Mouse (Mus musculus) myocyte (in vitro differentiated cells): Measurements from ENCODE around the gene Tuba3a. TPM values are rescaled to one million over a fixed set of nuclear protein-coding genes. Genes with fewer than 3 reads are reported as not detected.

Source experiments
- H3K27me3 ChIP-seq: one replicate; pipeline ENCODE4 v1.6.1; 2011; ENCODE audit not compliant: control insufficient read depth, insufficient read depth, insufficient read length
- H3K36me3 ChIP-seq: one replicate; pipeline ENCODE4 v1.6.1; 2011; ENCODE audit not compliant: control insufficient read depth, insufficient read depth
- H3K4me2 ChIP-seq: one replicate; pipeline ENCODE4 v1.6.1; 2011; ENCODE audit warnings: low read depth, control low read depth
- H3K4me3 ChIP-seq: one replicate; pipeline ENCODE4 v1.5.1; 2011; ENCODE audit warnings: mild to moderate bottlenecking, control low read depth, moderate library complexity
- H3K79me2 ChIP-seq: one replicate; pipeline ENCODE4 v1.6.1; 2011; ENCODE audit not compliant: control insufficient read depth, insufficient read depth
- H3ac ChIP-seq: one replicate; pipeline ENCODE4 v1.6.1; 2011; ENCODE audit not compliant: control insufficient read depth, insufficient read length
- CEBPB ChIP-seq: IDR thresholded peaks from 2 replicates; pipeline ENCODE4 v1.6.1; 2011; ENCODE audit warnings: mild to moderate bottlenecking, moderate library complexity; ENCODE audit not compliant: poor library complexity, insufficient read depth, severe bottlenecking
- E2F4 ChIP-seq: IDR thresholded peaks from one replicate; pipeline ENCODE4 v1.6.1; 2011; ENCODE audit warnings: mild to moderate bottlenecking, control low read depth, moderate library complexity; ENCODE audit not compliant: insufficient read depth
- MAX ChIP-seq: IDR thresholded peaks from one replicate; pipeline ENCODE4 v1.6.1; 2011; ENCODE audit warnings: low read depth, mild to moderate bottlenecking, control low read depth
- MYOD1 ChIP-seq, 3 experiments: IDR thresholded peaks; one replicate each; pipeline ENCODE4 v1.6.1; 2011; ENCODE audit warnings: control low read depth in 2 of 3, low read depth in 2 of 3, mild to moderate bottlenecking in 2 of 3, moderate library complexity in 1 of 3; ENCODE audit not compliant: insufficient read length in 2 of 3, control insufficient read depth in 1 of 3
- MYOG ChIP-seq, 3 experiments: IDR thresholded peaks; one replicate each; pipeline ENCODE4 v1.6.1; 2011; ENCODE audit warnings: control low read depth in 2 of 3, low read depth in 2 of 3, mild to moderate bottlenecking in 2 of 3; ENCODE audit not compliant: insufficient read length in 2 of 3, control insufficient read depth in 1 of 3, insufficient read depth in 1 of 3
- POLR2A ChIP-seq: IDR thresholded peaks from one replicate; pipeline ENCODE4 v1.6.1; 2011; ENCODE audit warnings: low read depth, mild to moderate bottlenecking, control low read depth, moderate library complexity; ENCODE audit not compliant: insufficient read length
- POLR2AphosphoS2 ChIP-seq: IDR thresholded peaks from one replicate; pipeline ENCODE4 v1.6.1; 2011; ENCODE audit warnings: low read depth, control low read depth; ENCODE audit not compliant: insufficient read length
- REST ChIP-seq: IDR thresholded peaks from one replicate; pipeline ENCODE4 v1.6.1; 2011; ENCODE audit warnings: mild to moderate bottlenecking, control low read depth, moderate library complexity; ENCODE audit not compliant: insufficient read depth, insufficient read length
- SRF ChIP-seq: IDR thresholded peaks from one replicate; pipeline ENCODE4 v1.6.1; 2011; ENCODE audit warnings: low read depth; ENCODE audit not compliant: control insufficient read depth, insufficient read length
- TCF12 ChIP-seq: IDR thresholded peaks from one replicate; pipeline ENCODE4 v1.6.1; 2011; ENCODE audit warnings: mild to moderate bottlenecking, control low read depth; ENCODE audit not compliant: poor library complexity, insufficient read depth, severe bottlenecking
- TCF3 ChIP-seq: IDR thresholded peaks from one replicate; pipeline ENCODE4 v1.6.1; 2011; ENCODE audit warnings: low read depth, control low read depth; ENCODE audit not compliant: insufficient read length
- USF1 ChIP-seq: IDR thresholded peaks from one replicate; pipeline ENCODE4 v1.6.1; 2011; ENCODE audit warnings: low read depth, mild to moderate bottlenecking, control low read depth, moderate library complexity
- polyA plus RNA-seq: library from polyadenylated mRNA; unstranded; fragments of >200 nt; fragmentation: generic; extraction: Trizol; gene quantifications from one replicate; pipeline ENCODE4 v1.2.1, GENCODE M21; 2012; ENCODE audit warnings: missing spikeins

Gene Tuba3a
- polyA plus RNA-seq, 1 experiment, result not detected

- H3K36me3 ChIP-seq, result peaks cover under 1% of the 10 kb centered on the region
- no peak overlapping the region for H3ac ChIP-seq
- H3K4me3 ChIP-seq, result no peak overlapping the region
- TF ChIP-seq USF1, result no peak
- no peak for TF ChIP-seq CEBPB
- TF ChIP-seq REST, result no peak
- H3K4me2 ChIP-seq, result no peak overlapping the region
- no peaks in the 10 kb centered on the region for H3K27me3 ChIP-seq
- H3K79me2 ChIP-seq, result peaks cover 11% of the 10 kb centered on the region
Observed at GRCm38 (mm10) chr6:125317077-125317476, 31.2 kb upstream of the Tuba3a start.

DNA sequence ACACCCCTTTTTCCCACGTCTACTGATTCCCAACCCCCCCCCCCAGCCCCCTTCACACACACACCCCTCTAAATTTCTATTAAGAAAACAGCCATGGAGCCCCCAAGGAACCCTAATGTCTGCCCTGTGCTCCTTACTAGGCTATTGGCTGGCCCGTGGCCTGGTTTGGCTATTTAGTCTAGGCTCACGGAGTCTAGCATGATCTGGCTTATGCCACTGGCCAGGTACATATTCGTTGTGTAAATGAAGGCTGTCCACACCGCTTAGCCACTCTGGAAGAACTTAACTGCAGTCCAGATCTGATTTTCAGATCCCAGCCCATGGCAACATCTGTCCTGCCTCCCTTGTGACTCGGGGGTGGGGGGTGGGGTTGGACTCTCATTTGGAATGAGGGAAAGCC lies 28.9 kb upstream of the Tuba3a start:
- H3K4me3 ChIP-seq, result peak overlapping the region; percentile 79
- no peak for TF ChIP-seq POLR2AphosphoS2
- TF ChIP-seq SRF, result no peak
- no peak for TF ChIP-seq MAX
- no peak for TF ChIP-seq POLR2A
- no peak for TF ChIP-seq CEBPB
- TF ChIP-seq USF1, result no peak
- no peak for TF ChIP-seq MYOD1 (IDR thresholded peaks at IDR 0.05; ENCODE audit: control insufficient read depth in 1 of 3, insufficient read length in 2 of 3, low read depth in 2 of 3)
- no peak for TF ChIP-seq TCF12
- no peak for TF ChIP-seq E2F4
- no peak for TF ChIP-seq TCF3
- TF ChIP-seq MYOG (IDR thresholded peaks at IDR 0.05; ENCODE audit: control insufficient read depth in 1 of 3, insufficient read depth in 1 of 3, insufficient read length in 2 of 3, low read depth in 2 of 3), result no peak
- TF ChIP-seq REST, result no peak
- H3ac ChIP-seq, result no peak overlapping the region
- H3K4me2 ChIP-seq, result peak overlapping the region; percentile 80
- H3K27me3 ChIP-seq, result no peaks in the 10 kb centered on the region
- peaks cover 15% of the 10 kb centered on the region for H3K36me3 ChIP-seq
- H3K79me2 ChIP-seq, result peaks cover 11% of the 10 kb centered on the region

DNA sequence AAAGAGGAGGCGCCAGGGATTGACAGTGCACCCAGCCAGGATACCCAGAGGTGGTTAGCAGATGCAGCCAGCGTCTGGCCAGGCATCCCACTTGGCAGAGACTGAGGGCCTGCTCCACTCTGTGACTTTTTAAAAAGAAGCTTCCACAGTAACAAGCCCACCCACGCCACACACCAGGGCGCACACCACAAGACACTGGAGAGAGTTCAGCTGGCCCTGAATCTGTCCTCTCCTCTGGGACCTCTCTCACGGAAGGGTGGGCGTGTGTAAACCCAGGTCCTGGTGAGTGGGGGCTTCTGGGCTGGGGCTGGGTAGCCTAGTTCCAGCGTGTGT lies 28.4 kb upstream of the Tuba3a start:
- Histone ChIP-seq H3K4me3 (peak overlapping the region; percentile 79), H3K4me2 (peak overlapping the region; percentile 80), H3K36me3 (peaks cover 15% of the 10 kb centered on the region), H3K79me2 (peaks cover 11% of the 10 kb centered on the region), H3K27me3 (no peaks in the 10 kb centered on the region), H3ac (peak overlapping the region; percentile 73)
- TF ChIP-seq TCF3 (no peak), POLR2AphosphoS2 (no peak), POLR2A (no peak), MYOD1 (IDR thresholded peaks at IDR 0.05; ENCODE audit: control insufficient read depth in 1 of 3, insufficient read length in 2 of 3, low read depth in 2 of 3) (peak in 1 of 3 experiments; percentile 30), E2F4 (no peak)

DNA sequence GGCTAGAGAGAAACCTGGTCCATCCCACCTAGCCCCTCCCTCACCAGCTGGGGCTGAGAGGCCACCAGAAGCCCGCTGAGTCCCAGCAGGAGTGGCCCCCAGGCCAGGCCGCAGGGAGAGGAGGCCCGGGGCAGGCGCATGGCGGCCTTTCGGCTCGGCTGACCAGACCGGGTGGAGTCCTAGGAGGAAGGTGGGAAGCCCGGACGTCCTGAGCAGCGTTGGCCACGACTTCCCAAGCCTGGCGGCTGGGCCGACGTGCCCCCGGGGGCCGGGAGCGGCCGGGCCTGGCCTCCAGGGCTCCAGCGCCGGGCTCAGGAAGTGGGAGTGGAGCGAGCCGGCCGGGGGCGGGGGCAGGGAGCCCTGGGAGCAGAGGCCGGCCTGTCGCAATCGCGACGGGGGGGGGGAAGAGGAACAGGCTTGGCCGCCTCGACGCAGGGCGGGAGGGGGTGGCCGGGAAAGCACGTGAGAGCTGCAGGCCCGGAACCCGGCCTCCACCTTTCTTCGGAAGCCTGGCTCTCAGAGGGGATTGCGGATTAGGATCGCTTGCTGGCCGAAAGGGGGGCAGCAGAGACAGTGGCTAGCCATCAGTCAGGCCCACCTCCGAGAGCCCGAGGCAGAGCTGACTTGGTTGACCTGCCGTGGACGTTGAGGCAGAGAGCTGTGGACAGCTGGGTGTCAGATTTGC lies 27.8 kb upstream of the Tuba3a start, which contains the start of gene Ltbr:
Ltbr (minus strand) TSS at position 340 of the 685 bp plus-strand sequence.
- Histone ChIP-seq H3K4me2 (peak within 1 kb of the TSS; percentile 80), H3K27me3 (no peaks in the 10 kb centered on the region), H3K4me3 (peak within 1 kb of the TSS; percentile 79), H3K79me2 (peaks cover 11% of the 10 kb centered on the region), H3ac (peak within 1 kb of the TSS; percentile 73), H3K36me3 (peaks cover 15% of the 10 kb centered on the region)
- TF ChIP-seq REST (no peak), TCF12 (no peak), USF1 (no peak), MAX (no peak), CEBPB (peak; percentile 67; the same call in 1 of the 2 replicates), POLR2A (peak; percentile 51), MYOD1 (IDR thresholded peaks at IDR 0.05; ENCODE audit: control insufficient read depth in 1 of 3, insufficient read length in 2 of 3, low read depth in 2 of 3) (peak in 1 of 3 experiments; percentile 15), MYOG (IDR thresholded peaks at IDR 0.05; ENCODE audit: control insufficient read depth in 1 of 3, insufficient read depth in 1 of 3, insufficient read length in 2 of 3, low read depth in 2 of 3) (peak in 1 of 3 experiments; percentile 50), E2F4 (no peak), POLR2AphosphoS2 (peak; percentile 53), SRF (no peak), TCF3 (no peak)

DNA sequence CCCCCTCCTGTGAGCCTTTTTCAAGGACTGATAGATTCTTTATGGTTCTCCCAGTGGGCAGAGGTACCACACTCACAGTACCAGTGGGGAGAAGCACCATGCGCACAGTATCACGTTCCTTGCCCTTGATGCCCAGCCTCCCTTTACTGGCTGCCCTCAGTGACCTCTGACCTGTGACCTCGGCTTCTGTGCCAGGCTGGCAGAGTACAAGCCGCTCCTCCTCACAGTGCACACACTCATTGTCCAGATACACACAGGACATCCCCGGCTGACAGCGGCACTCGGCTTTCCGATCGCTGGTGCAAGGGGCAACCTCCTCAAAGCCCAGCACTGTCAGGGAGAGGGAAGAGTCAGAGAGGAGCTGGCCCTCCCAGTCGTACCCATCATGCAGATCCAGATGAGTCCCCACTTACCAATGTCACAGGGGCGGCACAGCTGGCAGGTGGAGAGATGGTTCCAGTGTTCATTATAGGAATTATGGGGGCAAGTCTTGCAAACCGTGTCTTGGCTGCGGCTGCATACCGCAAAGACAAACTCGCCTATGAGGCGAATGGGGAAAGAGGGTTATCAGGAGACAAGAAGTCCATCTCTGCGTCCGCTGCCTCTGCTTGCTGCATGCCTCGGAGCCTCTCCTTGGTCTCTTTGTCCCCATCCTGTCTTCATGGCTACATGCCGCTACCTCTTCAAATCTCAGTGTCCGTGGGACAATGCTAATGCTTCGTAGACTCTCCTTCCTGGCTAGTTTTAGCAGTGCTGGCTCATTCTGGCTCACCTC lies 26.9 kb upstream of the Tuba3a start:
- Histone ChIP-seq H3K79me2 (peaks cover 11% of the 10 kb centered on the region), H3K4me2 (peak overlapping the region; percentile 80), H3K4me3 (peak overlapping the region; percentile 79), H3ac (peak overlapping the region; percentile 73), H3K36me3 (peaks cover 15% of the 10 kb centered on the region), H3K27me3 (no peaks in the 10 kb centered on the region)
- TF ChIP-seq TCF12 (no peak), REST (no peak), POLR2A (no peak), CEBPB (no peak), MAX (no peak), POLR2AphosphoS2 (no peak), MYOG (IDR thresholded peaks at IDR 0.05; ENCODE audit: control insufficient read depth in 1 of 3, insufficient read depth in 1 of 3, insufficient read length in 2 of 3, low read depth in 2 of 3) (no peak), USF1 (no peak), MYOD1 (IDR thresholded peaks at IDR 0.05; ENCODE audit: control insufficient read depth in 1 of 3, insufficient read length in 2 of 3, low read depth in 2 of 3) (no peak), TCF3 (no peak), SRF (no peak), E2F4 (no peak)
